Mouse (Mus musculus) spleen, adult 2 months (tissue): ENCODE data around the gene Cpne2.

Source experiments
- CTCF ChIP-seq: fragments of 200-500 bp; IDR thresholded peaks from 2 replicates; pipeline ENCODE4 v1.5.1; 2011; ENCODE audit warnings: mild to moderate bottlenecking, inconsistent platforms; ENCODE audit not compliant: insufficient read depth, insufficient read length, insufficient replicate concordance; ENCODE audit errors: extremely low read depth
- POLR2A ChIP-seq: fragments of 200-500 bp; IDR thresholded peaks from 2 replicates; pipeline ENCODE4 v1.6.1; 2011; ENCODE audit warnings: low read depth, low read length, inconsistent platforms

- TF ChIP-seq CTCF (no peak), POLR2A (no peak)
Measured at GRCm38 (mm10) chr8:94569419-94569818, 36.6 kb downstream of the Cpne2 start.
